Mouse (Mus musculus) kidney, postnatal 14 days (tissue): Measurements from ENCODE around the gene Arid3a.
"Not testable (repeated sequence)": the region's sequence is repeated elsewhere in the genome, so short reads cannot be mapped to it uniquely, and the experiment has no call there.

Experiments
- DNase-seq: peaks from one replicate; pipeline ENCODE4 v3.0.0; 2022; ENCODE audit warnings: mixed read lengths

Arid3a gene

DNA sequence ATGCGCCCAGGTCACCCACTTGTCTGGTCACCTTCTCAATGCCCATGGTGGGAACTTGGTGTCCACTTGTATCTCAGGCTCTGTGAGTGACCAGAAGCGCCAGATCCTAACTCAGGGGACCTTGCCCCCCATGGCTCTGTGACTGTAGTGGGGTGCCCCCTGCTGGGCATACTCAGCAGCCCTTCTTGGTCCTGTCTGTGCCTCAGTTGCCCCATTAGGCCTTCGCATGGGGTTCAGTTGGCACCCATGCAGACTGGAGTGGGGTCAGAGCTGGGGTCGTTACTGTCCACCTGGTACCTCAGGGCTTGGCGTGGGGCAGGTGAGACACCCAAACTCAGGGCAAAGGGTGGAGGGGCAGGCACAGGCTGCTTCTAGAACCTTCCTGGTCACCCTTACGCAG lies 27.1 kb downstream of the Arid3a start:
- peak; percentile 64 for DNase-seq

DNA sequence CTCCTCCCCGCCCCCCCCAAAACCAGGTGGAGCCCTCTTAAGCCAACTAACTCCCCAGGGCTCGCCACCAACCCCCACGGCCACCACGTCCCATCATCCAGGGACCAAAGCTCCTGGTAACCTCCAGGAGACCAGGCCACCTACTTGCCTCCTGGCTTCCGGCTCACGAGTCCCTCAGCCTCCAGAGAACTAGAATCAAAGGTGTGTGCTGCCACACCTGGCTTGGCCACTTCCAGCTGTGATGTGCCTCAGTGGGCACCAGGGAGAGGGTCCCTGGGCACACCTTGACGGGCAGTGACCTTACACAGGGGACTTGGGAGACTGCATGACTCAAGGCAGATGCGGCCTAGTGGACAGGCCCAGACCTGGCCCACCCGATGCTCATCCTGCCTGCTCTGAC lies 28.8 kb downstream of the Arid3a start:
- DNase-seq, result no peak

GRCm38 (mm10) chr10:79956643-79957154 lies 29.9 kb downstream of the Arid3a start:
- no peak for DNase-seq

DNA sequence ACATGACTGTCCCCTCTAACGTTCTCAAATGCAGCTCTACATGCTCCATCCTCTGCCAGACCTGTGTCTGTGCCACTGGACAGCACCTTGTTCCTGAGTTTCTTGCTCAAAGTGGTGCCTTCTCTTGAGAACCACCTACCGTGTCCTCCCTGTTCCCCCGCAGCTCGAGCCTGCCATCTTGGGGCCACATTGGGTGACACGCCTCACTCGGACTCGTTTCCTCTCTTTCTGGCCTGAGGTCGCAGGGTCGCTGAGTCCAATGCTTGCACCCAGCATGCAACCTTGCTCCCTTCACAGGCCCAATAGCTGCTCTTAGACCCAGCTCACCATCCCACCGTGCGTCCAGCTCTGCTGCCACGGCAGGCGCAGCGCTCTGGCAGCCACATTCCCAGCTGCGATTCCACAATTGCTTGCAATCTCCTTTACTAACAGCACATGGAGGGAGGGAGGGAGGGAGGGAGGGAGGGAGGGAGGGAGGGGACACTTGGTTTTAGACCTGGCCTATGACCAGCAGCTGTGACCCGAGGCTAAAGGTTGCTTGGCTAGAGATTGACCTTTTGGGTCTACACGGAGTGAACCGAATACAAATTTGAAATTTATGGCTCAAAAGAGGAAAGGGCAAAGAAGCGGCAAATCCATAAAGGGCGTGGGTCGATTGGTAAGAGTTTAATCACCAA lies 31.4 kb downstream of the Arid3a start:
- peak; percentile 90 for DNase-seq

GRCm38 (mm10) chr10:79959412-79959811 lies 32.6 kb downstream of the Arid3a start:
- not testable (repeated sequence) for DNase-seq

GRCm38 (mm10) chr10:79959847-79960601 lies 33.2 kb downstream of the Arid3a start, which contains the start of gene Wdr18:
Gene Wdr18, plus strand, starts transcription at chr10:79960152.
- peak; percentile 100 for DNase-seq

DNA sequence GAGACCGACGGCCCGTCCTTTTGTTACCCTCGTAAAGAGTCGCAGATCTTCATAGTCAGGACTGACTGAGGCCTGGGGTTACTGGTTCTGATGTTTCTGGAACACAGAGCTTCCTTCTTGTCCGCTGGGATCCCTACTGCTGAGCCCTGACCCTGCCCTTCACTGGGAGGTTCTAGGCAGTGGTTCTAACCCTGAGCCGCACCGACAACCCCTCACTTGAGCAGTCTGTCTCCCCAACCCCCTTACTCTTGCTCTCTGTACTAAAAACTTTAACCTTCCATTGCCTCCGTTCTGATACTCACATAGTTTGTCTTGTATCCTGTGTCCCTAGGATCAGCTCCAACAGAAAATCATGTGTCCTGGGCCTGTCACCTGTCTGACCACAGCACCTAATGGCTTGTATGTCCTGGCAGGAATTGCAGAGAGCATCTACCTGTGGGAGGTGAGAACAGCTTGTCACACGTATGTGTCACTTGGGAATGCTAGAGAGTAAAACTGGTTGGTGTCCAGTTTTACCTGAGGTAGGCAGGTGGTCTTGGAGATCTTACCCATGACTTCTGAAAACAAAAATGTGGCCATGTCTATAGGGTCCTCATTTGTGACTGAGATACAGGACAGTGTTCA lies 33.9 kb downstream of the Arid3a start:
- no peak for DNase-seq

DNA sequence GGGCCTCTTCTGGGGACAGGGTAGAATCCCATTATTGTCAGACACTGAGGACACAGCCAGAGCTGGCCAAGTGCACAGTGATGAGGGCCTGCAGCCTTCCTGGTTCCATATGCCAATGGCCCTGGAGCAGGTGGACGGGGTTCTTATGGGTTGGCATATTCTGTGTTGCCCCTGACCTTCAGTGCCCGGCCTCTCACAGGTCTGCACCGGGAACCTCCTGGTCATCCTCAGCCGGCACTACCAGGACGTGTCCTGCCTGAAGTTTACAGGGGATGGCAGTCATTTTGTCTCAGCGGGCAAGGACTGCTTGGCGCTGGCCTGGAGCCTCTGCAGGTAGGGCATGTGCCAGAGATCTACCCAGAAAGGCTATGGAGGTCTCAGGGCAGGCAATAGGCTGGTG lies 37.9 kb downstream of the Arid3a start:
- DNase-seq, result no peak

- no peak for DNase-seq
Observed at GRCm38 (mm10) chr10:79965325-79965724, 38.5 kb downstream of the Arid3a start.

DNA sequence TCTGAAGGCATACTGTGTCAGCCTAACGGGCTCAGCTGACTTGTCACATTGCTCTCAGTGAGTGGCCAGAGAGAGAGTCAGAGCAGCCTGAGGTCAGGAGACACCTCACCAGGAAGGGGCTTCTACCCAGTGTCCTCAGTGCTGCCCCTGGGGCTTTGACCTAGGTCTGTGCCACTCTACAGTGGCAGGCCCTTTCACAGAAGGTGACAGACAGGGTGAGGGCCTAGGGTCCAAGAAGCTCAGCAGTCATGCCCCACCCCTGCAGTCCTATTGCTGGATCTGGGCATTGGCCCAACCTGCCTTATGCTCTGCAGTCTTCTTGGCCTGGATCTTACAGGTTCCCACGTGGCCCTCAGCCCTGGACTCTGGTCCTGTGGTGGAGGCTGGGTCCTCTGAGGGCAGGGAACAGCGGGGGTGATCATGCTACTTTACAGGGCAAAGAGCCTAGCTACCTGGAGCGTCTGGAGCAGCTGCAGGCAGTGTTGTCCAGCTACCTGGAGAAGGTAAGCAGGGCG lies 40.1 kb downstream of the Arid3a start:
- peak; percentile 89 for DNase-seq

- DNase-seq, result no peak
Observed at GRCm38 (mm10) chr10:79968181-79968580, 41.3 kb downstream of the Arid3a start.

- peak; percentile 71 for DNase-seq
Observed at GRCm38 (mm10) chr10:79969124-79969568, 42.3 kb downstream of the Arid3a start.

DNA sequence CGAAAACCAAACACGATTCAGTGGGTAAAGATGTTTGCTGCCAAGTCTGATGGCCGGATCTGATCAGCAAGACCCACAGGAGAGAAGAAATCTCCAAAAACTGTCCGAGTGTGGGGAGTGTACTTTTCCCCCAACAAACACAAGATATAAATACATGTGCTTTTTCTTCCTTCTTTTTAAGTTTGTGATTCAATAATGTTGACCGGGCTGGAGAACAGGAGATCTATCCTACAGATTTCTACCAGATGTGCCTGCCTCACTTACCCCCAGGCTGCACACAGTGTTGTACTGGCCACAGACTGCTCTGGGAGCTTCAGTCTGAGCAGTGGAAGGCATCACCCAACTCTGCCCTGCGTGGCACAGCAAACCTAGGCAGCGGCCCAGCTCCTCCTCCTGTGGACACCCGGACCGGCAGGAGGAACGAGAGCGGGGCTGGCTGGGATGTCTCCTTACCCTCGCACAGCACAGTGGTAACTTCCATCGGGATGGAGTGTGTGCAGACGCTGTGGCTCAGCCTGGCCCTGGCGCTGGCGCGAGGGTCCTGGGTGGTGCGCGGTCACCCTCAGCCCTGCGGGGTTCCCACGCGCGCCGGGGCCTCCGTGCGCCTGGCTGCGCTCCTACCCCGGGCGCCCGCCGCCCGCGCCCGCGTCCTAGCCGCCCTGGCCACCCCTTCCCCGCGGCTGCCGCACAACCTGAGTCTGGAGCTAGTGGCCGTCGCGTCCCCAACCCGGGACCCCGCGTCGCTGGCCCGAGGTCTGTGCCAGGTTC lies 43.8 kb downstream of the Arid3a start, which contains the start of gene Grin3b:
TSS of gene Grin3b (plus strand) at position 301 of the 768 bp plus-strand sequence.
- DNase-seq, result no peak

GRCm38 (mm10) chr10:79971183-79971497 lies 44.3 kb downstream of the Arid3a start:
- DNase-seq, result no peak

GRCm38 (mm10) chr10:79972831-79973230 lies 46.0 kb downstream of the Arid3a start:
- peak; percentile 78 for DNase-seq

GRCm38 (mm10) chr10:79974087-79974486 lies 47.2 kb downstream of the Arid3a start:
- DNase-seq, result no peak

DNA sequence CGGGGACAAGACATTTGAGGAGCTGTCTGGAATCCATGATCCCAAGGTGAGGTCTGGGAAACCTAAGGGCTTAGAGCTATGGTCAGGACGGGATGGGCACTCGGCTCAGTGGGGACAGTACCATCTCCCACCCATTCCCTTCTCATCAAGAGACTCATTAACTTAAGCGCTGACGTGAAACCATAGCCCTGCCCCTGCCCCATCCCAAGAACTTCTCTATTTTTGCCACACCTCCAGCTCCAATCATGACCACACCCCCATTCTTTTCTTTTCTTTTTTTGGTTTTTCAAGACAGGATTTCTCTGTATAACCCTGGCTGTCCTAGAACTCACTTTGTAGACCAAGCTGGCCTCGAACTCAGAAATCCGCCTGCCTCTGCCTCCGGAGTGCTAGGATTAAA lies 47.8 kb downstream of the Arid3a start:
- no peak for DNase-seq

- no peak for DNase-seq
Observed at GRCm38 (mm10) chr10:79976071-79976721, 49.4 kb downstream of the Arid3a start.

- no peak for DNase-seq
Observed at GRCm38 (mm10) chr10:79976722-79977107, 49.9 kb downstream of the Arid3a start.

GRCm38 (mm10) chr10:79977324-79977723 lies 50.5 kb downstream of the Arid3a start:
- DNase-seq, result no peak

- DNase-seq, result no peak
Observed at GRCm38 (mm10) chr10:79978061-79978460, 51.2 kb downstream of the Arid3a start.
